Mouse (Mus musculus) heart, adult 2 months (tissue): ENCODE data around the gene Cdk2ap2. TPM values are rescaled to one million over a fixed set of nuclear protein-coding genes. Genes with fewer than 3 reads are reported as not detected.
A peak's percentile ranks its signal among the peaks of the same experiment; 100 is the strongest.
"Not testable (repeated sequence)": the region's sequence is repeated elsewhere in the genome, so short reads cannot be mapped to it uniquely, and the experiment has no call there.

Experiments used
- DNase-seq, 2 experiments: peaks; one replicate each; pipeline ENCODE4 v3.0.0; 2021
- H3K27ac ChIP-seq: fragments of 200-600 bp; 2 replicates; pipeline ENCODE4 v1.8.1; 2022
- H3K27me3 ChIP-seq: fragments of 200-500 bp; 2 replicates; pipeline ENCODE4 v1.6.1; 2012; ENCODE audit warnings: mild to moderate bottlenecking, low read length, inconsistent platforms, mixed read lengths; ENCODE audit not compliant: control insufficient read depth, insufficient read depth
- H3K36me3 ChIP-seq: fragments of 200-500 bp; 2 replicates; pipeline ENCODE4 v1.6.1; 2012; ENCODE audit warnings: low read length, inconsistent platforms; ENCODE audit not compliant: control insufficient read depth, insufficient read depth
- H3K4me1 ChIP-seq: fragments of 200-500 bp; 2 replicates; pipeline ENCODE4 v1.6.1; 2011; ENCODE audit warnings: low read length; ENCODE audit not compliant: control insufficient read depth, insufficient read depth
- H3K4me3 ChIP-seq: fragments of 200-600 bp; 2 replicates; pipeline ENCODE4 v1.8.1; 2022
- H3K79me2 ChIP-seq: fragments of 200-500 bp; replicated peaks from 2 replicates; pipeline ENCODE4 v1.6.1; 2012; ENCODE audit warnings: mild to moderate bottlenecking, inconsistent platforms, low read length, moderate library complexity, mixed read lengths; ENCODE audit not compliant: control insufficient read depth, insufficient read depth
- H3K9ac ChIP-seq: fragments of 200-500 bp; 2 replicates; pipeline ENCODE4 v1.6.1; 2012; ENCODE audit warnings: low read depth, mild to moderate bottlenecking, control low read depth, inconsistent platforms, low read length, mixed read lengths
- CTCF ChIP-seq: fragments of 200-600 bp; IDR thresholded peaks from 2 replicates; pipeline ENCODE4 v1.8.1; 2022; ENCODE audit warnings: antibody characterized with exemption, mild to moderate bottlenecking, moderate library complexity
- EP300 ChIP-seq: fragments of 200-500 bp; IDR thresholded peaks from 2 replicates; pipeline ENCODE4 v1.6.1; 2011; ENCODE audit warnings: low read depth, low read length, control low read depth; ENCODE audit not compliant: insufficient read depth
- POLR2A ChIP-seq: fragments of 200-500 bp; IDR thresholded peaks from 2 replicates; pipeline ENCODE4 v1.6.1; 2011; ENCODE audit warnings: mild to moderate bottlenecking, low read depth, low read length, control low read depth; ENCODE audit not compliant: insufficient read depth
- WGBS: fragments of 180-500 bp; shearing (Covaris S2); methylation state at CpG from one replicate; pipeline ENCODE4 v1.1.7; 2018; 5-methylcytosine and 5-hydroxymethylcytosine counted together
- intact Hi-C: fragments of 180-260 bp; cut with DNase I; formaldehyde crosslinking; loops from one replicate; pipeline ENCODE4 v1.15.1; 2025
- long read RNA-seq: library from polyadenylated mRNA; stranded (forward); transcript quantifications from one replicate; pipeline ENCODE4 v2.0.0, GENCODE M21; 2021
- polyA plus RNA-seq: library from polyadenylated mRNA; depleted of rRNA; stranded (reverse); fragments of >200 nt; gene quantifications from 2 replicates; pipeline ENCODE4 v1.2.3, GENCODE M21; 2012; rRNA removed
- total RNA-seq, 2 experiments: library from RNA; stranded (reverse); gene quantifications; 2 replicates each; pipeline ENCODE4 v1.2.3; 2021

The Cdk2ap2 gene
- total RNA-seq = 10 to 100 TPM; 39.9 to 43.2 TPM
- 81.3 and 85.3 TPM in 2 replicates for polyA plus RNA-seq
- long read RNA-seq, transcript Cdk2ap2-201 (4 exons, 1,080 nt) = major isoform, 45 of 55 reads
- long read RNA-seq, transcript Cdk2ap2-205 (4 exons, 843 nt) = minor isoform, 6 of 55 reads
- long read RNA-seq, partial matches to known transcripts = 1 of 55 reads
- long read RNA-seq, other reads (novel, unspliced or antisense) = 1 of 55 reads

DNA sequence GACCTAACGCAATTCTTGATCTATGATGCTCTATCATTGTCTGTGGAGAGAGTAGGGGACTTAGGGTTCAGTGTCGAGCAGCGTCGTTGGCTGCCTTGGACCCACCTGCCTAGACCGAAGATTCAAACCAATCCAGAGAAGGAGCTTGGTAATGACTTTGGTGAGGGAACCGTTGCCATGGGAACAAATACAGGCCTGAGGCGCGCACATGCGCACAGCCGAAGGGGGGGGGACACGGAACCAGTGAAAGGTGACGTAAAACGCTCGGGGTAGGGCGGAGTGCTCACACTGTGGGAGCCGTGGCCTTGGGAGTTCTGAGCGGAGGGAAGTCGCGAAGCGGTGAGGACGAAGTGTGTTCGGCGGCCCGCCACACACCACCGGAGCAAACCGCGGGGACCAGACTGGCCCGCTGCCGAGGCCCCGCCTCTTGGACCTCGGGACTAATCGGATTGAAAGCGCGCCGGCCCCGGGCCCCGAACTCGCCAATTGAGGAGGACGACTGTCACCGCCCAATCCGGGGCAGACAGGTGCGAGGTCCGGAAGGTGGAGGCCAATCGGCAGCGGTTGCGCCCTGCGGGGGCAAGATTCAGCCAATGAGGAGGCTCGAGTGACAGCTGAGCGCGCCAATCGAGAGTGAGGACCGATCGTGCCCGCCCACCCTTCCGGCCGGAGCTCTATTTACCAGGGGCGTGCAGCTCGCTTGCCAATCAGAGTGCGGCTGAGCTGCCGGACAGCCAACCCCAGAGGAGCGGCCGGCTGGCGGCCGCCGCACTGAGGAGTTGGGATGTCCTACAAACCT is at the start of gene Cdk2ap2:
Cdk2ap2 (plus strand) TSS at position 541 of the 799 bp plus-strand sequence.
- no peaks in the 10 kb centered on the region for H3K79me2 ChIP-seq
- TF ChIP-seq POLR2A = peak; percentile 90
- no peak for TF ChIP-seq CTCF
- no peak for TF ChIP-seq EP300
- DNase-seq = peak; percentile 100
- no peaks in the 10 kb centered on the region for H3K27me3 ChIP-seq
- peaks cover 6% of the 10 kb centered on the region for H3K4me1 ChIP-seq
- WGBS = under 1% methylated on average over 65 of the region's 65 CpGs
- H3K27ac ChIP-seq = peak within 1 kb of the TSS; percentile 96
- intact Hi-C loops = loop anchor here (5.0 kb wide), 2 partner anchors 80 to 105 kb away; partner anchors contain the start of gene Rad9a
- peak within 1 kb of the TSS; percentile 81 for H3K9ac ChIP-seq
- H3K36me3 ChIP-seq = no peaks in the 10 kb centered on the region
- H3K4me3 ChIP-seq = peak within 1 kb of the TSS; percentile 91

DNA sequence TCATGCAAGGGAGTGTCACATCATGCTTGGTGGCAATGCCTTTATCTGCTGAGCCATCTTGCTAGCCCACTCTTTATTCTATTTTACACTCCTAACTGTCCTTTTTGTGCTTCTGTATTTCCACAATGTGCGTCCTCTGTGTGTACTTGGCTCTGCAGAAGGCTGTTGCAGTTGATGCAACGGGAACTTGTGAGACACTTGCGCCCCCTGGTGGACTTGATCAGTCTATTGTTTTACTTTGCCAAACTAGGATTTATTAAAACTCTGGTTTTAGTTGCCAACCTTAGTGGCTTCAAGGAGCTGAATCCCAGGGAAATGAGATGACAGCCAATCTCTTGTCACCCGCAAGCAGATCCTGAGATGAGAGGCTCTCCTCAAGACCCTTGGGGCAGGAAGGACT is 49.1 kb upstream of the Cdk2ap2 start:
- Histone ChIP-seq H3K9ac (no peak overlapping the region), H3K79me2 (no peaks in the 10 kb centered on the region), H3K27ac (no peak overlapping the region), H3K4me3 (no peak overlapping the region), H3K27me3 (no peaks in the 10 kb centered on the region), H3K4me1 (peaks cover 6% of the 10 kb centered on the region), H3K36me3 (no peaks in the 10 kb centered on the region)
- TF ChIP-seq CTCF (peak; percentile 91), POLR2A (no peak), EP300 (no peak)
- intact Hi-C loops = loop anchor here (1.0 kb wide), 1 partner anchor 29 kb away; no protein-coding TSS in a partner anchor
- 21% methylated on average over 4 of the region's 4 CpGs for WGBS
- DNase-seq = peak; percentile 76 to 83

DNA sequence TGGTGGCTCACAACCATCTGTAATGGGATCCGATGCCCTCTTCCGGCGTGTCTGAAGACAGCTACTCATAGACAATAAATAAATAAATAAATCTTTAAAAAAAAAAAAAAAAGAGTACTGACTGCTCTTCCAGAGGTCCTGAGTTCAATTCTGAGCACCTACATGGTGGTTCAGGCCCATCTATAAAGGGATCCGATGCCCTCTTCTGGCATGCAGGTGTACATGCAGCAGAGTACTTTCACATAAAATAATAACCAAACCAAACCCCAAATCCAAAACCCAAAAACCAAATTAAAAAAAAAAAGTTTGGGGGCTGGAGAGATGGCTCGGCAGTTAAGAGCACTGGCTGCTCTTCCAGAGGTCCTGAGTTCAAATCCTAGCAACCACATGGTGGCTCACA is 47.9 kb upstream of the Cdk2ap2 start:
- 75% methylated on average over 5 of the region's 5 CpGs for WGBS
- H3K79me2 ChIP-seq, H3K27me3 ChIP-seq, H3K36me3 ChIP-seq, DNase-seq, intact Hi-C loops, H3K4me3 ChIP-seq, H3K9ac ChIP-seq, H3K4me1 ChIP-seq, H3K27ac ChIP-seq: not testable (repeated sequence)
- peak; percentile 29 for TF ChIP-seq CTCF

DNA sequence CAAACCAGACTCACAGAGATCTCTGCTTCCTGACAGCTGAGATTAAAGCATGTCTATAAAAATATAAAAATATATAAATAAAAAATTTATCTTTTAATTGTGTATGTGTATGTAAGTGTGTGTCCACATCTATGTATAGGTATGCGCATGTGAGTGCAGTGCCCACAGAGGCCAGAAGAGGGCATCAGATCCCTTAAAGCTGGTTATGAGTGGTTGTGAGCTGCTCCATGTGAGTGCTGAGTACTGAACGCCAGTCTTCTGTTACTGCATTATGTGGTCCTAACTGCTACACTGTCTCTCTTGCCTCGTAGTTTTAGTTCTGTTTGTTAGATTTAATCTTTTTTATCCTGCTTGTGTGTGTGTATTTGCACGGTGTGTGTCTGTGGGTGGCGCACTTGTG is 46.0 kb upstream of the Cdk2ap2 start:
- no peaks in the 10 kb centered on the region for H3K79me2 ChIP-seq
- no peak overlapping the region for H3K27ac ChIP-seq
- H3K9ac ChIP-seq = no peak overlapping the region
- 95% methylated on average over 5 of the region's 5 CpGs for WGBS
- TF ChIP-seq EP300 = no peak
- no peak for TF ChIP-seq POLR2A
- peak; percentile 33; the same call in 1 of the 2 replicates for TF ChIP-seq CTCF
- no peaks in the 10 kb centered on the region for H3K27me3 ChIP-seq
- peaks cover 1% of the 10 kb centered on the region; the same call in 1 of the 2 replicates for H3K4me1 ChIP-seq
- no peak for DNase-seq
- H3K4me3 ChIP-seq = no peak overlapping the region
- intact Hi-C loops = loop anchor here (5.0 kb wide), 1 partner anchor 176 kb away; no protein-coding TSS in a partner anchor
- H3K36me3 ChIP-seq = no peaks in the 10 kb centered on the region

DNA sequence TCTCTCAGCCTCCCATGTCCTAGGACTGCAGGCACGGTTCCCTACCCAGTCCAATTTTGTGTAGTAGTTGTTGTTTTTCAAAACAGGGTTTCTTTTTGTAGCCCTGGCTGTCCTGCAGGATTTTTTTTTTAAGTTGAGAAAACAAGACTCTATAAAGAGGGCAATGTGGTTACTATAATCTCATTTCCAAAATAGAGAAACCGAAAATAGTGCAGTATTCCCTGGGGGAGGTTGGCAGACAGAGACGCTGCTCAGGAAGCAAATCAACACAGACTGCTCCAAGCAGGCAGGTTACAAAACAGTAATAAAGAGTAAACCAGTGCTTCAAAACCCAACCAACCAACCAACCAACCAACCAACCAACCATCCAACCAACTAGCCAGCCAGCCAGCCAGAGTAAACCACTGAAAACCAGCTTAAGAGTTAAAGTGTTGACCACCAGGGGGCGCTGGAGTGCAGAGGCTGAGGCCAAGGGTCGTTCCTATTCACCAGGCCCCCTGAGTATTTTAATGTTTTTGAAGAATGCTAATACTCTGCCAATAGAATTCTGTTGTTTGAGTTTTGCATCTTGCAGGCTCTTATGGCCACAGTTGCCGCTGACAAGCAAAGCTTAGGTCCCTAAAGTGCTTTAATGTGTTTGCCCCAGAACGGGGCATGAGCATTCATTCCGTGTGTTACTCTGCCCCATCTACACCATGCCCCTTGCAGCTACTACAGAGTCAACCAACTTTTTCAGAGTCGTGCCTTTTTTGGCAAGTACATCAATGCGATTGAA is 45.1 kb upstream of the Cdk2ap2 start:
- Histone ChIP-seq H3K27me3 (no peaks in the 10 kb centered on the region), H3K36me3 (no peaks in the 10 kb centered on the region), H3K79me2 (no peaks in the 10 kb centered on the region), H3K4me1 (no peaks in the 10 kb centered on the region; the same call in 1 of the 2 replicates), H3K4me3 (no peak overlapping the region), H3K27ac (no peak overlapping the region; the same call in 1 of the 2 replicates), H3K9ac (no peak overlapping the region)
- WGBS = 42% methylated on average over 10 of the region's 10 CpGs
- peak; percentile 66 to 76 for DNase-seq
- peak; percentile 79 for TF ChIP-seq CTCF
- TF ChIP-seq EP300 = no peak
- TF ChIP-seq POLR2A = no peak
- intact Hi-C loops = loop anchor here (5.0 kb wide), 1 partner anchor 175 kb away; no protein-coding TSS in a partner anchor
